Mouse (Mus musculus) lung, postnatal 14 days (tissue): Measurements from ENCODE around the gene Vmn1r132.
"Not testable (repeated sequence)": the region's sequence is repeated elsewhere in the genome, so short reads cannot be mapped to it uniquely, and the experiment has no call there.

ENCODE experiments used
- DNase-seq: peaks from one replicate; pipeline ENCODE4 v3.0.0; 2021

The Vmn1r132 gene

DNA sequence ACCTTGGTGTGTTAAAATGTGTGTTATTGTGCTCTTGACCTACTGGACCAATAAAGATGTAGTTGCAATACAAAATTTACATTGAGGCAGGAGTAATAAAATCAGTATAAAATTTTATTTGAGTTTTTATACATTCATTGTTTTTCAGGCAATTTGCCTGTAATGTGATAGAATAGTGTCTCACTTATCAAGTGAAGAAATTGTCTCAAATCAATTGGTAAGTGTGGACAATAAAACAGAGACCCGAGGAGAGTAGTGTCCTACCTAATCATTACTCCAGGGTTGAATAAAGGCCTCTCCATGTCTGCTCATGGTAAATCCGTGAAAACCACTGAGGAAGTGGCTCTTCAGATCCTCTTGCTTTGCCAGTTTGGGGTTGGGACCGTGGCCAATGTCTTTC, at the start of gene Vmn1r132:
Vmn1r132 (plus strand) TSS at position 301 of the 400 bp plus-strand sequence.
- not testable (repeated sequence) for DNase-seq
